Mouse (Mus musculus): ENCODE results near the gene Asic4. TPM values are rescaled to one million over a fixed set of nuclear protein-coding genes. Genes with fewer than 3 reads are reported as not detected.
A peak's percentile ranks its signal among the peaks of the same experiment; 100 is the strongest.

Asic4 gene
- polyA plus RNA-seq, 1 experiment from 2014 or later: 4.4 TPM

GRCm38 (mm10) chr1:75421794-75422193 lies 28.4 kb upstream of the Asic4 start:
- Histone ChIP-seq H3K27ac (ENCODE audit: low read depth, low read length) (no peak overlapping the region), H3K27me3 (ENCODE audit: control insufficient read depth, insufficient read depth, low read length) (peaks cover 44% of the 10 kb centered on the region), H3K9me3 (ENCODE audit: control insufficient read depth, low read length) (no peaks in the 10 kb centered on the region), H3K4me2 (replicated peaks; ENCODE audit: low read depth, low read length) (peak overlapping the region; percentile 66), H3K36me3 (ENCODE audit: control insufficient read depth, insufficient read depth, low read length) (no peaks in the 10 kb centered on the region), H3K4me3 (ENCODE audit: low read depth, low read length) (peak overlapping the region; percentile 34), H3K4me1 (replicated peaks; ENCODE audit: control insufficient read depth, insufficient read depth, low read length) (peaks cover 20% of the 10 kb centered on the region), H3K9ac (ENCODE audit: low read depth, low read length) (peak overlapping the region; percentile 63; the same call in 1 of the 2 replicates)
- ATAC-seq (ENCODE audit: low FRiP score) (no peak), DNase-seq (ENCODE audit: low spot score) (no peak)
- WGBS: 4% methylated on average over 20 of the region's 20 CpGs

- Histone ChIP-seq H3K4me2 (replicated peaks; ENCODE audit: low read depth, low read length) (peak overlapping the region; percentile 66), H3K36me3 (ENCODE audit: control insufficient read depth, insufficient read depth, low read length) (no peaks in the 10 kb centered on the region), H3K9me3 (ENCODE audit: control insufficient read depth, low read length) (no peaks in the 10 kb centered on the region), H3K9ac (ENCODE audit: low read depth, low read length) (peak overlapping the region; percentile 63), H3K27me3 (ENCODE audit: control insufficient read depth, insufficient read depth, low read length) (peaks cover 44% of the 10 kb centered on the region), H3K4me1 (replicated peaks; ENCODE audit: control insufficient read depth, insufficient read depth, low read length) (peaks cover 20% of the 10 kb centered on the region), H3K27ac (ENCODE audit: low read depth, low read length) (no peak overlapping the region), H3K4me3 (ENCODE audit: low read depth, low read length) (peak overlapping the region; percentile 34)
- peak; percentile 44 for DNase-seq (ENCODE audit: low spot score)
- no peak; the same call in 1 of the 2 replicates for ATAC-seq (ENCODE audit: low FRiP score)
- 6% methylated on average over 32 of the region's 32 CpGs for WGBS
Observed at GRCm38 (mm10) chr1:75422216-75422822, 27.9 kb upstream of the Asic4 start.

GRCm38 (mm10) chr1:75422823-75423471 lies 27.3 kb upstream of the Asic4 start:
- peak overlapping the region; percentile 63 for H3K9ac ChIP-seq (ENCODE audit: low read depth, low read length)
- H3K9me3 ChIP-seq (ENCODE audit: control insufficient read depth, low read length): no peaks in the 10 kb centered on the region
- H3K4me2 ChIP-seq (replicated peaks; ENCODE audit: low read depth, low read length): peak overlapping the region; percentile 66
- H3K4me3 ChIP-seq (ENCODE audit: low read depth, low read length): peak overlapping the region; percentile 34
- peaks cover 20% of the 10 kb centered on the region for H3K4me1 ChIP-seq (replicated peaks; ENCODE audit: control insufficient read depth, insufficient read depth, low read length)
- DNase-seq (ENCODE audit: low spot score) (peak; percentile 66), ATAC-seq (ENCODE audit: low FRiP score) (peak; percentile 50)
- H3K27ac ChIP-seq (ENCODE audit: low read depth, low read length): peak overlapping the region; percentile 54
- whole genome bisulfite sequencing: under 1% methylated on average over 71 of the region's 71 CpGs
- H3K27me3 ChIP-seq (ENCODE audit: control insufficient read depth, insufficient read depth, low read length): peaks cover 44% of the 10 kb centered on the region
- no peaks in the 10 kb centered on the region for H3K36me3 ChIP-seq (ENCODE audit: control insufficient read depth, insufficient read depth, low read length)

- Histone ChIP-seq H3K4me3 (ENCODE audit: low read depth, low read length) (no peak overlapping the region), H3K9ac (ENCODE audit: low read depth, low read length) (no peak overlapping the region), H3K4me1 (replicated peaks; ENCODE audit: control insufficient read depth, insufficient read depth, low read length) (peaks cover 20% of the 10 kb centered on the region), H3K4me2 (replicated peaks; ENCODE audit: low read depth, low read length) (no peak overlapping the region), H3K9me3 (ENCODE audit: control insufficient read depth, low read length) (no peaks in the 10 kb centered on the region), H3K27me3 (ENCODE audit: control insufficient read depth, insufficient read depth, low read length) (peaks cover 44% of the 10 kb centered on the region), H3K27ac (ENCODE audit: low read depth, low read length) (no peak overlapping the region; the same call in 1 of the 2 replicates), H3K36me3 (ENCODE audit: control insufficient read depth, insufficient read depth, low read length) (no peaks in the 10 kb centered on the region)
- WGBS: 56% methylated on average over 11 of the region's 11 CpGs
- DNase-seq (ENCODE audit: low spot score): peak; percentile 26
- no peak for ATAC-seq (ENCODE audit: low FRiP score)
Observed at GRCm38 (mm10) chr1:75423780-75424390, 26.4 kb upstream of the Asic4 start.

GRCm38 (mm10) chr1:75425796-75426471 lies 24.3 kb upstream of the Asic4 start:
- WGBS: 38% methylated on average over 10 of the region's 10 CpGs
- Histone ChIP-seq H3K9ac (ENCODE audit: low read depth, low read length) (no peak overlapping the region), H3K4me2 (replicated peaks; ENCODE audit: low read depth, low read length) (no peak overlapping the region), H3K36me3 (ENCODE audit: control insufficient read depth, insufficient read depth, low read length) (no peaks in the 10 kb centered on the region), H3K4me3 (ENCODE audit: low read depth, low read length) (no peak overlapping the region), H3K9me3 (ENCODE audit: control insufficient read depth, low read length) (no peaks in the 10 kb centered on the region), H3K27ac (ENCODE audit: low read depth, low read length) (no peak overlapping the region), H3K4me1 (replicated peaks; ENCODE audit: control insufficient read depth, insufficient read depth, low read length) (peaks cover 20% of the 10 kb centered on the region), H3K27me3 (ENCODE audit: control insufficient read depth, insufficient read depth, low read length) (peaks cover 37% of the 10 kb centered on the region)
- no peak for ATAC-seq (ENCODE audit: low FRiP score)
- peak; percentile 87 for DNase-seq (ENCODE audit: low spot score)

GRCm38 (mm10) chr1:75435475-75436328 lies 14.5 kb upstream of the Asic4 start, which contains the start of gene Gmppa:
TSS of gene Gmppa (plus strand) at chr1:75435930.
- peak; percentile 83 for ATAC-seq (ENCODE audit: low FRiP score)
- Histone ChIP-seq H3K4me2 (replicated peaks; ENCODE audit: low read depth, low read length) (peak within 1 kb of the TSS; percentile 56), H3K27me3 (ENCODE audit: control insufficient read depth, insufficient read depth, low read length) (no peaks in the 10 kb centered on the region), H3K36me3 (ENCODE audit: control insufficient read depth, insufficient read depth, low read length) (no peaks in the 10 kb centered on the region), H3K9me3 (ENCODE audit: control insufficient read depth, low read length) (no peaks in the 10 kb centered on the region), H3K4me1 (replicated peaks; ENCODE audit: control insufficient read depth, insufficient read depth, low read length) (peaks cover 3% of the 10 kb centered on the region; the same call in 1 of the 2 replicates), H3K9ac (ENCODE audit: low read depth, low read length) (peak within 1 kb of the TSS; percentile 60), H3K27ac (ENCODE audit: low read depth, low read length) (no peak within 1 kb of the TSS), H3K4me3 (ENCODE audit: low read depth, low read length) (peak within 1 kb of the TSS; percentile 53)
- DNase-seq (ENCODE audit: low spot score): peak; percentile 89
- WGBS: 6% methylated on average over 28 of the region's 28 CpGs

- WGBS: 81% methylated on average over 8 of the region's 9 CpGs
- Histone ChIP-seq H3K4me1 (replicated peaks; ENCODE audit: control insufficient read depth, insufficient read depth, low read length) (peaks cover 18% of the 10 kb centered on the region), H3K4me3 (ENCODE audit: low read depth, low read length) (no peak overlapping the region), H3K9me3 (ENCODE audit: control insufficient read depth, low read length) (no peaks in the 10 kb centered on the region), H3K9ac (ENCODE audit: low read depth, low read length) (no peak overlapping the region), H3K27me3 (ENCODE audit: control insufficient read depth, insufficient read depth, low read length) (no peaks in the 10 kb centered on the region), H3K36me3 (ENCODE audit: control insufficient read depth, insufficient read depth, low read length) (no peaks in the 10 kb centered on the region), H3K27ac (ENCODE audit: low read depth, low read length) (no peak overlapping the region), H3K4me2 (replicated peaks; ENCODE audit: low read depth, low read length) (no peak overlapping the region)
- ATAC-seq (ENCODE audit: low FRiP score) (no peak), DNase-seq (ENCODE audit: low spot score) (no peak)
Observed at GRCm38 (mm10) chr1:75438782-75439181, 11.5 kb upstream of the Asic4 start.

- Histone ChIP-seq H3K9me3 (ENCODE audit: control insufficient read depth, low read length) (no peaks in the 10 kb centered on the region), H3K36me3 (ENCODE audit: control insufficient read depth, insufficient read depth, low read length) (no peaks in the 10 kb centered on the region), H3K4me2 (replicated peaks; ENCODE audit: low read depth, low read length) (no peak overlapping the region), H3K4me1 (replicated peaks; ENCODE audit: control insufficient read depth, insufficient read depth, low read length) (peaks cover 23% of the 10 kb centered on the region), H3K4me3 (ENCODE audit: low read depth, low read length) (no peak overlapping the region), H3K27me3 (ENCODE audit: control insufficient read depth, insufficient read depth, low read length) (no peaks in the 10 kb centered on the region), H3K9ac (ENCODE audit: low read depth, low read length) (no peak overlapping the region), H3K27ac (ENCODE audit: low read depth, low read length) (no peak overlapping the region)
- WGBS: 92% methylated on average over 7 of the region's 7 CpGs
- ATAC-seq (ENCODE audit: low FRiP score): no peak
- no peak for DNase-seq (ENCODE audit: low spot score)
Observed at GRCm38 (mm10) chr1:75440661-75441060, 9.6 kb upstream of the Asic4 start.

Measured in hindbrain, embryonic 11.5 days (tissue).